Mouse (Mus musculus) thymus, adult 2 months (tissue): ENCODE results near the gene Ehd4. TPM values are rescaled to one million over a fixed set of nuclear protein-coding genes. Genes with fewer than 3 reads are reported as not detected.

Source experiments
- DNase-seq: peaks from one replicate; pipeline ENCODE4 v3.0.0; 2021
- H3K27ac ChIP-seq: fragments of 200-500 bp; 2 replicates; pipeline ENCODE4 v1.5.1; 2012; ENCODE audit warnings: low read length, control low read depth; ENCODE audit not compliant: control insufficient read depth, insufficient read depth
- H3K27me3 ChIP-seq: fragments of 200-500 bp; 2 replicates; pipeline ENCODE4 v1.6.1; 2012; ENCODE audit warnings: mild to moderate bottlenecking, low read length, moderate library complexity, mixed read lengths; ENCODE audit not compliant: control insufficient read depth, insufficient read depth
- H3K36me3 ChIP-seq: fragments of 200-500 bp; 2 replicates; pipeline ENCODE4 v1.6.1; 2012; ENCODE audit warnings: mild to moderate bottlenecking, low read length, moderate library complexity; ENCODE audit not compliant: control insufficient read depth, insufficient read depth
- H3K4me1 ChIP-seq: fragments of 200-500 bp; replicated peaks from 2 replicates; pipeline ENCODE4 v1.6.1; 2012; ENCODE audit warnings: low read length; ENCODE audit not compliant: control insufficient read depth, insufficient read depth
- H3K4me3 ChIP-seq: fragments of 200-500 bp; 2 replicates; pipeline ENCODE4 v1.5.1; 2012; ENCODE audit warnings: mild to moderate bottlenecking, low read length, control low read depth, moderate library complexity; ENCODE audit not compliant: control insufficient read depth, insufficient read depth
- CTCF ChIP-seq: fragments of 200-500 bp; IDR thresholded peaks from 2 replicates; pipeline ENCODE4 v1.5.1; 2012; ENCODE audit warnings: mild to moderate bottlenecking, control low read depth, low read length, moderate library complexity, borderline replicate concordance; ENCODE audit not compliant: control insufficient read depth, poor library complexity, insufficient read depth; ENCODE audit errors: extremely low read depth
- POLR2A ChIP-seq: fragments of 200-500 bp; IDR thresholded peaks from 2 replicates; pipeline ENCODE4 v1.6.1; 2012; ENCODE audit warnings: mild to moderate bottlenecking, low read length, control low read depth, moderate library complexity; ENCODE audit not compliant: control insufficient read depth, poor library complexity, insufficient read depth; ENCODE audit errors: extremely low read depth
- WGBS: fragments of 180-500 bp; shearing (Covaris S2); methylation state at CpG from one replicate; pipeline ENCODE4 v1.1.7; 2018; 5-methylcytosine and 5-hydroxymethylcytosine counted together
- polyA plus RNA-seq: library from polyadenylated mRNA; depleted of rRNA; stranded (reverse); fragments of >200 nt; gene quantifications from 2 replicates; pipeline ENCODE4 v1.2.3, GENCODE M21; 2012

Gene Ehd4
- polyA plus RNA-seq, 1 experiment: 24.3 TPM

DNA sequence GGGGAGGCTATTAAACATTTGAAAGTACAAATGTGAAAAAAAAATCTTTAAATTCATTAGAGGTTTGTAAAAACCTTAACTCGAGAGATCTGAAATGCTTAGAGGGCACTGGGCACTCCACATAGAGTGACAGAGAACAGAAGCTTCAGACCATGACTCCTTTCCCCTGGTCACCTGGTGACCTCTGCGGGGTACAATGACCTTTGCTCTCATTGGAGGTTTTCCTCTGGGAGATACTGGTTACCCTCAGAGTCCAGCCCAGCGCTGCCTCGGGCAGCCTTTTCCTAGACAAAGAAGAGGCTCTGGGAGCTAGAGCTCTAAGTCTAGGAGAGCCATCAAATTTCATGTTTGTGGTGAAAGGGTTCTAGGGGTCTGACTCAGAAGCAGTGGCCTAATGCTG, 39.4 kb downstream of the Ehd4 start:
- Histone ChIP-seq H3K36me3 (no peaks in the 10 kb centered on the region), H3K27ac (no peak overlapping the region), H3K27me3 (no peaks in the 10 kb centered on the region), H3K4me3 (no peak overlapping the region), H3K4me1 (no peaks in the 10 kb centered on the region)
- TF ChIP-seq POLR2A (no peak), CTCF (no peak)
- DNase-seq: no peak
- 96% methylated on average over 4 of the region's 4 CpGs for WGBS

DNA sequence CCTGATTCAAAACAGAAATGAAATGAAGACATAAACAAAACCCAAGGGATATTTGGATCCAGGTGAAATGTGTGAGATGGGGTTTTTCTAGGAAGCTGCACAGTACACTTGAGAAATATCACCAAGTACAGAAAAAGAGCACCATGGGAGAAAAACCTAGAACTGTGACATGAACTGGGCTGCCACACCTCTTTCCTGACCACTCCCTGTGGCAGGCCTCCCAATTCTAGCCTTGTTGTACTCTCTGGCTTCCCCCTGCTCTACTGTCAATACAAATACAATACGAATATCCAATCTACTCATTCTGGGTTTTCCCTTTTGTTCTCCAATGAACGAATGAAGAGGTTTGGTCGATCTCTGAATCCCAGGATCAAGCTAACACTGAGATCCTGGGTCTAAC, 40.4 kb downstream of the Ehd4 start:
- no peak overlapping the region for H3K27ac ChIP-seq
- no peaks in the 10 kb centered on the region for H3K27me3 ChIP-seq
- no peak overlapping the region for H3K4me3 ChIP-seq
- no peak for DNase-seq
- TF ChIP-seq POLR2A: no peak
- WGBS: 97% methylated on average over 3 of the region's 3 CpGs
- H3K4me1 ChIP-seq: no peaks in the 10 kb centered on the region
- no peaks in the 10 kb centered on the region for H3K36me3 ChIP-seq

DNA sequence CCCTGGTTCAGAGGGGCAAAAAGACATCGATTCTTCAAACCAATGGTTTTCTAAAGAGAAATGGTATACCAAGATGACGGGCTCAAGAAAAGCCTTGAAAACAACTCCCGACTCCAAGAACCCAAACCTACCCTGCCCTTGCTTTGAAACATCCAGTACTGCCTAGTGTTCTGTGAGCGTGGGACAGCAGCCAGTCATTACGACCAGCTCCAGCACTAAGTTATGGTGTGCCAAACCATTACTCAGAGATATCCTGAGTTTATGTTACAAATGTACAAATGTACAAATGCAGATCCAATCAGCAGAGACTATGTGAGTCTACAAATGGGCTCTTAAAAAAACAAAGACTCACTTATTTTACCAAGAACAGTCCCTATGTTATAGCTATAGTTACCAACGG, 40.9 kb downstream of the Ehd4 start:
- Histone ChIP-seq H3K27me3 (no peaks in the 10 kb centered on the region), H3K27ac (no peak overlapping the region), H3K4me3 (no peak overlapping the region), H3K36me3 (no peaks in the 10 kb centered on the region), H3K4me1 (no peaks in the 10 kb centered on the region)
- TF ChIP-seq POLR2A (no peak), CTCF (no peak)
- 96% methylated on average over 6 of the region's 6 CpGs for WGBS
- DNase-seq: no peak

DNA sequence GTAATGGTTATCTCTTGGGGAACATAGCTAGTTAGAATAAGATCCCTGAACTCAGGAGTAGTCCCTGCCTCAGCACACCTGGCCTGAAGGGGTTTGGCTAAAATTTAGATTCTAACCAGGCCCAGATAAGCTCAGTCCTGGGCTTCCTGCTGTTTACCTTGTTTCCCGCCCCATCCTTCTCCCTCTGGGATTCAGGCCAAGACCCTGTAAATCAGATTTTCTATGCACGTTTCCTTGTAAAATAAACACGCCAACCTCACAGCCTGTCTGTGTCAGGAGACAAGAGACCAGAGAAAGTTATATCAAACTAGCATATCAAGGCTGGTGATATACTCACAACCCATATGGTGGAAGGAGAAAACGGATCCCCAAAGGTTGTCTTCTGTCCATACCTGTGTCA, 42.8 kb downstream of the Ehd4 start:
- Histone ChIP-seq H3K27me3 (no peaks in the 10 kb centered on the region), H3K36me3 (no peaks in the 10 kb centered on the region), H3K4me3 (no peak overlapping the region), H3K4me1 (no peaks in the 10 kb centered on the region), H3K27ac (no peak overlapping the region)
- no peak for DNase-seq
- WGBS: 96% methylated on average over 4 of the region's 4 CpGs
- TF ChIP-seq CTCF (no peak), POLR2A (no peak)

DNA sequence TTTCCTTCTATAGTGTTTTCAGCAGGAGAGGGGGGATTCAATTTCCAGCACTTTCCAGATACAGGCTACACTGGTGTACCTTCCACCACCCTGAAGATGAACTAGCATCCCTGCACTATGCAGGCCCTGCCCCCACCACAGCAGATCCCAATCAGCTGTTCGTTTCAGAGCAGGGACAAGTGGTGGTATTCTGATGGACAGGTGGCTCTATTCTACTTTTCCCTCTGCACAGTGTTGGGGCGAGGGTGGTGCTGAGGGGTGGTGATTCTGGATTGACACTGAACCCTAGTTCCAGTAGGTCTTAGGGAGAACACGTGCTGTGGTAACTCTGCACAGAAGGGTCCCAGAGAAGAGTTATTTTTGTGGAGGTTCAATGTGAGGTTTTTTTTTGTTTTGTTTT, 43.2 kb downstream of the Ehd4 start:
- Histone ChIP-seq H3K4me1 (no peaks in the 10 kb centered on the region), H3K4me3 (no peak overlapping the region), H3K27ac (no peak overlapping the region), H3K36me3 (no peaks in the 10 kb centered on the region), H3K27me3 (no peaks in the 10 kb centered on the region)
- WGBS: 90% methylated on average over 3 of the region's 3 CpGs
- no peak for DNase-seq
- no peak for TF ChIP-seq CTCF
- TF ChIP-seq POLR2A: no peak

DNA sequence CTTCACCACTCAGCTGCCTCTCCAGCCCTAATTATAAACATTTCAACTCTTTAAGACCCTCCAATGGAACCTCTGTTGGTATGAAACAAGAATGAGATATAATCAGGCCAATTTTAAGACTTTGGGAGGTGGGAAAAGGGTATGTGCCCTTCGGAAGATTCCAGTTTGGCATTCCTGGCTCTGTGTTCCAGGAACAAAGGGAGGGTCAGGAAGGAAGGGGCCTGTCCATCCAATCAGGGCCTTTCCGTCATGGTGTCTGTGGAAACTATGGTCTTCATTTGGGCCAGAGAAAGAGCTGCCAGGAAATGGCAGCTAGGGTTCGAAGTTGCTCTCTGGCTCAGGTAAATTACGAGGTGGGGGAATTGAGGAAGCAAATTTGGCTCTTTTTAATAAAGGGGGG, 46.3 kb downstream of the Ehd4 start:
- H3K27ac ChIP-seq: no peak overlapping the region
- H3K4me1 ChIP-seq: no peaks in the 10 kb centered on the region
- 96% methylated on average over 4 of the region's 4 CpGs for WGBS
- no peak for TF ChIP-seq POLR2A
- DNase-seq: no peak
- no peaks in the 10 kb centered on the region for H3K27me3 ChIP-seq
- no peaks in the 10 kb centered on the region for H3K36me3 ChIP-seq
- no peak overlapping the region for H3K4me3 ChIP-seq

DNA sequence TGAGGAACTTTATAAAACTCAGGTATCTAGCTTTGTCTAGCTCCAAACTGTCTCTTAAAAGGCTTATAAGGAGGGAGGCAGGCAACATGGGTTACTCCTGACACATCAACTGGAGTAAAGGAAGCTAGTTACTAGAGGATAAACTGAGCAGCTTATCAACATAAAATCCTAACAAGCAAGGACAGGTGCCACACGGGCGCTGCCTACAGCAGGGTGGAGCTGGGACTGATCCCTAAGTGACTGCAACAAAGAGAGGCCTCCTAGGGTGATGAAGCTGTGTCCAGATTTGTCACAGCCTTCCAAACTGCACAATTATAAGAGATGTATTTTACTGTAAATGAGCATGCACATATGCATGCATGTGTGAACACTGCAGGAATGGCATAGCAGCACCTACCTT, 47.0 kb downstream of the Ehd4 start:
- no peaks in the 10 kb centered on the region for H3K27me3 ChIP-seq
- H3K27ac ChIP-seq: no peak overlapping the region
- DNase-seq: no peak
- H3K36me3 ChIP-seq: no peaks in the 10 kb centered on the region
- H3K4me3 ChIP-seq: no peak overlapping the region
- TF ChIP-seq POLR2A (no peak), CTCF (no peak)
- WGBS: 92% methylated on average over 2 of the region's 2 CpGs
- no peaks in the 10 kb centered on the region for H3K4me1 ChIP-seq

DNA sequence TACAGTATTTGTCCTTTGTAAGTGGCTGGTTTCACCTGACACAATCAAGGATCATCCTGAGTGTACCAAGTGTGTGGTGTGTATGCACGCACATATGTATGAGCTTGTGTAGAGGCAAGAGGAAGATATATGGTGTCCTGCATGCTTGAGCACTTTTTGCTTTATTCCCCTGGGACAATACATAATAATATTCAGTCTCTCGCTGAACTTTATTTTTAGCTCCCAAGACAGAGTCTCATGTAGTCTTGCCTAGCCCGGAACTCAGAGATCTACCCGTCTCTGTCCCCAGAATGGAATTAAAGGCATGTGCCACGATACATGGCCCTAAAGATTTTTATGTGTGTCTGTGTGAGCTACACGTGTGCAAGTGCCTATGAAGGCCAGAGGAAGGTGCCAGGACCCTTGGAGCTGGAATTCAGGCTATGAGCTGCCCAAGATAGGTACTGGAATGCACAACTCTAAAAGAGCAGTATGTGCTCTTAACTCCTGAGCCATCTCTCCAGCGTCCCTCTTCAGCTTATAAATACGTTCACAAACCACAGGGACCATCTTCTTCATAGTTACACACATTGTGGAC, 47.9 kb downstream of the Ehd4 start:
- 94% methylated on average over 8 of the region's 8 CpGs for WGBS
- no peaks in the 10 kb centered on the region for H3K4me1 ChIP-seq
- TF ChIP-seq CTCF (no peak), POLR2A (no peak)
- H3K27me3 ChIP-seq: no peaks in the 10 kb centered on the region
- no peak for DNase-seq
- H3K36me3 ChIP-seq: no peaks in the 10 kb centered on the region
- H3K4me3 ChIP-seq: no peak overlapping the region
- no peak overlapping the region for H3K27ac ChIP-seq
